Mouse (Mus musculus): ENCODE measurements around the gene Hsd3b7. TPM values are rescaled to one million over a fixed set of nuclear protein-coding genes. Genes with fewer than 3 reads are reported as not detected.
"Not testable (repeated sequence)": the region's sequence is repeated elsewhere in the genome, so short reads cannot be mapped to it uniquely, and the experiment has no call there.

Hsd3b7 gene
- polyA plus RNA-seq, 1 experiment = 0.43 TPM

GRCm38 (mm10) chr7:127772557-127772956, 27.8 kb upstream of the Hsd3b7 start:
- TF ChIP-seq GATA1 (IDR thresholded peaks at IDR 0.05; ENCODE audit: low read length) = no peak
- TF ChIP-seq TAL1 (IDR thresholded peaks at IDR 0.05; ENCODE audit: low read length) = no peak
- Histone ChIP-seq H3K4me3 (replicated peaks) (no peak overlapping the region), H3K27me3 (ENCODE audit: control insufficient read depth) (peaks cover 2% of the 10 kb centered on the region; the same call in 1 of the 2 replicates), H3K4me1 (ENCODE audit: control insufficient read depth) (peaks cover 75% of the 10 kb centered on the region), H3K36me3 (ENCODE audit: control insufficient read depth) (peaks cover 4% of the 10 kb centered on the region), H3K9me3 (ENCODE audit: control insufficient read depth, low read length) (no peaks in the 10 kb centered on the region)

GRCm38 (mm10) chr7:127773664-127774384, 26.6 kb upstream of the Hsd3b7 start:
- Histone ChIP-seq H3K27me3 (ENCODE audit: control insufficient read depth) (peaks cover 2% of the 10 kb centered on the region; the same call in 1 of the 2 replicates), H3K9me3 (ENCODE audit: control insufficient read depth, low read length) (no peaks in the 10 kb centered on the region), H3K4me3 (replicated peaks) (no peak overlapping the region), H3K36me3 (ENCODE audit: control insufficient read depth) (peaks cover 8% of the 10 kb centered on the region), H3K4me1 (ENCODE audit: control insufficient read depth) (peaks cover 74% of the 10 kb centered on the region)
- TF ChIP-seq GATA1 (IDR thresholded peaks at IDR 0.05; ENCODE audit: low read length) = no peak
- TF ChIP-seq TAL1 (IDR thresholded peaks at IDR 0.05; ENCODE audit: low read length) = no peak

GRCm38 (mm10) chr7:127775837-127776236, 24.6 kb upstream of the Hsd3b7 start:
- H3K4me3 ChIP-seq (replicated peaks) = peak overlapping the region; percentile 78
- not testable (repeated sequence) for H3K9me3 ChIP-seq (ENCODE audit: control insufficient read depth, low read length); H3K27me3 ChIP-seq (ENCODE audit: control insufficient read depth)
- H3K4me1 ChIP-seq (ENCODE audit: control insufficient read depth) = peaks cover 63% of the 10 kb centered on the region
- H3K36me3 ChIP-seq (ENCODE audit: control insufficient read depth) = peaks cover 28% of the 10 kb centered on the region

GRCm38 (mm10) chr7:127776426-127776825, 24.0 kb upstream of the Hsd3b7 start, which contains the start of gene Setd1a:
Setd1a (plus strand) TSS chr7:127776670.
- TF ChIP-seq TAL1 (IDR thresholded peaks at IDR 0.05; ENCODE audit: low read length) = no peak
- no peak for TF ChIP-seq GATA1 (IDR thresholded peaks at IDR 0.05; ENCODE audit: low read length)
- Histone ChIP-seq H3K9me3 (ENCODE audit: control insufficient read depth, low read length) (no peaks in the 10 kb centered on the region), H3K36me3 (ENCODE audit: control insufficient read depth) (peaks cover 34% of the 10 kb centered on the region), H3K27me3 (ENCODE audit: control insufficient read depth) (no peaks in the 10 kb centered on the region), H3K4me1 (ENCODE audit: control insufficient read depth) (peaks cover 59% of the 10 kb centered on the region), H3K4me3 (replicated peaks) (peak within 1 kb of the TSS; percentile 78)

- peak overlapping the region; percentile 78 for H3K4me3 ChIP-seq (replicated peaks)
- H3K27me3 ChIP-seq (ENCODE audit: control insufficient read depth) = no peaks in the 10 kb centered on the region
- peaks cover 54% of the 10 kb centered on the region for H3K4me1 ChIP-seq (ENCODE audit: control insufficient read depth)
- H3K9me3 ChIP-seq (ENCODE audit: control insufficient read depth, low read length) = no peaks in the 10 kb centered on the region
- peaks cover 39% of the 10 kb centered on the region for H3K36me3 ChIP-seq (ENCODE audit: control insufficient read depth)
- no peak for TF ChIP-seq TAL1 (IDR thresholded peaks at IDR 0.05; ENCODE audit: low read length)
Measured at GRCm38 (mm10) chr7:127776878-127777473, 23.4 kb upstream of the Hsd3b7 start.

GRCm38 (mm10) chr7:127777474-127778266, 22.7 kb upstream of the Hsd3b7 start:
- peaks cover 49% of the 10 kb centered on the region for H3K4me1 ChIP-seq (ENCODE audit: control insufficient read depth)
- peak overlapping the region; percentile 78 for H3K4me3 ChIP-seq (replicated peaks)
- H3K9me3 ChIP-seq (ENCODE audit: control insufficient read depth, low read length) = no peaks in the 10 kb centered on the region
- H3K36me3 ChIP-seq (ENCODE audit: control insufficient read depth) = peaks cover 46% of the 10 kb centered on the region
- TF ChIP-seq TAL1 (IDR thresholded peaks at IDR 0.05; ENCODE audit: low read length) (no peak), GATA1 (IDR thresholded peaks at IDR 0.05; ENCODE audit: low read length) (no peak)
- no peaks in the 10 kb centered on the region for H3K27me3 ChIP-seq (ENCODE audit: control insufficient read depth)

- Histone ChIP-seq H3K4me1 (ENCODE audit: control insufficient read depth) (peaks cover 48% of the 10 kb centered on the region), H3K9me3 (ENCODE audit: control insufficient read depth, low read length) (no peaks in the 10 kb centered on the region), H3K27me3 (ENCODE audit: control insufficient read depth) (no peaks in the 10 kb centered on the region), H3K36me3 (ENCODE audit: control insufficient read depth) (peaks cover 51% of the 10 kb centered on the region), H3K4me3 (replicated peaks) (peak overlapping the region; percentile 78)
- TF ChIP-seq GATA1 (IDR thresholded peaks at IDR 0.05; ENCODE audit: low read length) = no peak
- no peak for TF ChIP-seq TAL1 (IDR thresholded peaks at IDR 0.05; ENCODE audit: low read length)
Measured at GRCm38 (mm10) chr7:127778350-127778749, 22.1 kb upstream of the Hsd3b7 start.

- H3K9me3 ChIP-seq (ENCODE audit: control insufficient read depth, low read length) = no peaks in the 10 kb centered on the region
- no peak for TF ChIP-seq TAL1 (IDR thresholded peaks at IDR 0.05; ENCODE audit: low read length)
- no peak for TF ChIP-seq GATA1 (IDR thresholded peaks at IDR 0.05; ENCODE audit: low read length)
- peaks cover 97% of the 10 kb centered on the region for H3K36me3 ChIP-seq (ENCODE audit: control insufficient read depth)
- H3K4me3 ChIP-seq (replicated peaks) = no peak within 1 kb of the TSS
- H3K4me1 ChIP-seq (ENCODE audit: control insufficient read depth) = peaks cover 4% of the 10 kb centered on the region
- H3K27me3 ChIP-seq (ENCODE audit: control insufficient read depth) = no peaks in the 10 kb centered on the region
Measured at GRCm38 (mm10) chr7:127785308-127785707, 15.1 kb upstream of the Hsd3b7 start, which contains the start of gene Gm49388. Gm49388 (plus strand) TSS chr7:127785608.
